Mouse (Mus musculus) lung, postnatal 14 days (tissue): Measurements from ENCODE around the gene Krt83.
"Not testable (repeated sequence)": the region's sequence is repeated elsewhere in the genome, so short reads cannot be mapped to it uniquely, and the experiment has no call there.

Source experiments
- DNase-seq: peaks from one replicate; pipeline ENCODE4 v3.0.0; 2021

Gene Krt83

DNA sequence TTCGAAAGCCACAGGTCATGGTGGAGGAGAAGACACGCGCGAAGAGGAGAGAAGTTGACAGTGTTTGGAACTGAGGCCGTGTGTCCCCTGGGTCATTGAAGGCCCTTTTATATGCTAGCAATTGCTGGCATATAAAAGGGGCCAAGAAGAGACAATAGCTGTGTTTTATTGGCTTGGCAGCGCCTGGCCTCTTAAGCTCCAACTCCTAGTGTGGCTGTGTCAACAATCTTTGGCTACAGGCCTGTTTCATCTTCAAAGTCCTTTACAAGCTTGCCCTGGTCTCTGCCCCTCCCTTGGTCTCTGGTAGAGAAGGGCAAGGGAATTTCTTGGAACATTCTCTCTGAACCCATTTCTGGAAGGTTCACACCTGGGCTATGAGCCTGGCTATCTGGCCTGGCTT, at the start of gene Krt83:
Gene Krt83, minus strand, starts transcription at position 82 of the 400 bp plus-strand sequence.
- no peak for DNase-seq

DNA sequence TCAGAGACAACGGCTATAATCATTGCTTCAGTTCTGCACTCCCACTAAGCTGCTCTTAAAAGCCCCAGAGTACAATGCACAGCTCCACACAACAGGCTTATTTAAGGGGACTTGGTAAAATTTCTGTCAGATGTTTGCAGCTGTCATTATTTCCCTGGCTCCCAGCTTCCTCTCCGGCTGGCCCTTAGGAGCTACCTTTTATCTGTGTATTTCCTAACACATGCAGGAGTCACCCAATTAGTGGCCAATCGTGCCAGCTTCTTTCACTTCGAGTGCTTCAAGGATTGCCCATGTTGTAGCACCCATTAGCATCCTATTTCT, 47.2 kb upstream of the Krt83 start:
- no peak for DNase-seq

DNA sequence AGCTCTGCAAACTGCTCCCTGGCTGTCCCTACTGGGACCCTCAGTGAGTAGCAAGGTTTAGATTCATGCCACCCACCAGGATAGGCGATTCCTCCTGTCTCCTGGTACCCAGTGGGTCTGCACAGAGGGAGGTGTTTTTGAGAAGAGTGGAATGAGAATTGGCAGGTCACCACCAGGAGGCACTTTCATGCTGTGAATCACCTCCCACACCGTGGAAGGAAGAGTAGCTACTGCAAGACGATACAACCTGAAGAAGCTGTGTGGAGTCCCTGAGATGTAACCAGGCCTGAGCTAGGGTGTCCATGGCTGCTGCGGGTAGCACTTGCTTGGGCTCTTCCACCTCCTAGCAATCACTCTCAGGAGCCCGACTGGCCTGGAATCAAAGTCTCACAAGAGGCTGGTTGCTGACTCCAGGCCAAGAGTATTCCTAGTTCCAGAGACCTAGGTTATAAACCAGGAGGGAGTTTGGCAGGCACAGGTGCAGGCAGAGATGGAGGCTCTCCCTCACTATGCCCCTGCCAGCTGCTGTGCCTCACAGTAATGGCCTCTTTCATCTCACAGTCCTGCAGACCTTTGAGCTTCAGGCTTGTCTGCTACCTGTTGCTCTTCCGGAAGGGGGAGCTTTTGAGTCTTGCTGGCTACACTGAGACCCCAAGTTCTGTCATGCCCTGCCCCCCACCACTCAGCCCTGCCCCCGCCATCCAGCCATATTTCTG, 46.7 kb upstream of the Krt83 start:
- no peak for DNase-seq

DNA sequence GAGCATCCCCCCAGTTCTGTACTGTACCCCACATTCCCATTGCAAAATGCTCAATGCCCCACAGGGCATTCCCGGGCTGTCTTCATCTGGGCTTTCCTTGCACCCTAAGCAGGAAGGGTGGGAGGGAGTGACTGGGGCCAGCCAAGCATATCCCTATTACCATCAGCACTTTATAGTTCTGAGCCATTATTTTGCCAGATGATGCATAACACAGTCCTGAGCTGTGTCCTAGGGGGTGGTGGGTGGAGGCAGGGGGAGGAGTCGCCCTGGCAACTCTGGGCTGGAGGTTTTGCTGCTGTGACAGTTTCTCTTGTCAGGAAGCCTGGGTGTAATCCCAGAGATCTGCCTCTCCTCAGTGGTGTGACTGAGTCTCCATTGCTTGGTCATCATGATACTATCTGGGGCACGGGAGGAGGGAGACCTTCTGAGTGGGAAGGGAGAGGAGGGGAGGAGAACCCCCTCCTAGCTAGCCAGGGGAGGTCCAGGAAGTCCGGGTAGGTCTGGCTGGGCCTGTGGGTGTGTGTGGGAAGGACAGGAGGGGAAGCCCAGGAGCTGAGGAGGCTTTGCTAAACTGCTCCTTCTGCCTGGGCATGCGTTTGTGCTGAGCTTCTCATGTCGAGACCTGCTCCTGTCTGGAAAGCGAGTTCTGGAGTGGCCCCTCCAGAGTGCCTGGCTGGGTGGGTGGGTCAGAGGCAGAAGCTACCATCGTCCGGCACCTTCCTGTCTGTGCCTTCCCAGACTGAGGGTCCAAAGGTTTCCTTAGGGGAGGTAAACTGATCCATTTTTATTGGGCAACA, 44.9 kb upstream of the Krt83 start:
- DNase-seq = no peak

DNA sequence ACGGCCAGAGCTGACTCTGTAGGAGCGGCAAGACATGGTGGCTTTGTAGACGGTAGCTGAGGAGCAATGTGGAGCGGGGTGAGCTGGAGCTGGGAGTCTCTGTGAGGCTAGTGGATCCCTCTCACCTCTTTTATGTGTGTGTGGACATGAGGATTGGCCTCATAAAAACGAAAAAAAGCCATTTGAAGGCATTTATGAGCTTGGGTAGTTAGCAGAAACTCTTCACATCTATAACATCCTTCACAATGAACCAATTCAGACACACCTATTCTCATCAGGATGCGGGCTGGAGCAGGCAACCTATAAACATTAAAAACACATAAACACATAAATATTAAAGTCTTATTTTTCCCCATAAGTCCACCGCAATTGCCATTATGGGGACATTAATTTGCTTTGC, 41.4 kb upstream of the Krt83 start, which contains the start of gene Krt84:
Gene Krt84, minus strand, starts transcription at position 101 of the 400 bp plus-strand sequence.
- DNase-seq = no peak

DNA sequence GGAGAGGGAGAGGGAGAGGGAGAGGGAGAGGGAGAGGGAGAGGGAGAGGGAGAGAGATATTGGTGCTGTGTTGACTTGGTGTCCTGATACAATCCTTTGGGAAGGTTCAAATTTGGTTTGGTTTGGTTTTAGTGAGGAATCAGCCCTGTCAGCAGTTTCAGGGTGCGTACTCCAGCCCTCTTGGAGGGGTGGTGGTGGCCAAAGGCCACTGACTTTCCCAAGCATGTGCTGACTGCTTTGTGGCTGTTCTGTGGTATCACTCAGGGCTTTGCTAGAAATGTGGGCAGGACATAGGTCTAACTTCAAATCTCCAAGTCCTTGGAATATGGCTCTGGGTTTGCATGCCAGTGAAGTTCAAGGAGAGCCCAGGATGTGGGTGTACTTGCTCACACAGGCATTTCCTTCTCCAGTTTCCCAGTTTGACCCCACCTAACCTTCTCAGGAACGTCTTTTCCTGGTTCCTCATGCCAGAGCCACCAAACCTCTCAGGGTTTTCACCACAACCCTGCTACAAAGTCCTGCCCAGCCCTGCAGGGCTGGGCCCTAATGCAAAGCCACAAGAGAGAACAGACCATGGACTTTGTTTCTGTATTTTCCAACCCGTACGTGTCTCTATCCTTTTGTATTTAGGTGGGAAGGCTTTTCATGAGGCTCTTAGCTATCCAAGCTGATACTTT, 31.4 kb upstream of the Krt83 start:
- no peak for DNase-seq

DNA sequence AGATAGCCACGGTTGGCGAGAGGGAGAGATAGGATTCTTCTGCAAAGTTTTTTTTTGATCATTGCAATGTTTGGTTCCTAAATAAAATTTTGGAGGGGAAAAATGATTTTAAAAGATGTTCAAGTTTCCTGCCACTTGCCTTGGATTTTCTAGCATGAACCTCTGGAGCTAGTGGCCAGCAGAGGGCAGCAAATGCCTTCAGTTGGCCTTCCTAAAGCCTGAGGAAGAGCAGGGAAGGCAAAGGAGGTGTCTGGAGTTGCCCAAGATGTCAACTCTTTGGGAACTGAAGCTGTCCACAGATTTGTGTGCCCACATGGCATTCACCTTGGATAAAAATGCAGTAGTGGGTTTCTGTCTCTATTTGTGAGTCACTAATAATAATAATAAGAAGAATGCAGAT, 28.5 kb upstream of the Krt83 start:
- peak; percentile 83 for DNase-seq

DNA sequence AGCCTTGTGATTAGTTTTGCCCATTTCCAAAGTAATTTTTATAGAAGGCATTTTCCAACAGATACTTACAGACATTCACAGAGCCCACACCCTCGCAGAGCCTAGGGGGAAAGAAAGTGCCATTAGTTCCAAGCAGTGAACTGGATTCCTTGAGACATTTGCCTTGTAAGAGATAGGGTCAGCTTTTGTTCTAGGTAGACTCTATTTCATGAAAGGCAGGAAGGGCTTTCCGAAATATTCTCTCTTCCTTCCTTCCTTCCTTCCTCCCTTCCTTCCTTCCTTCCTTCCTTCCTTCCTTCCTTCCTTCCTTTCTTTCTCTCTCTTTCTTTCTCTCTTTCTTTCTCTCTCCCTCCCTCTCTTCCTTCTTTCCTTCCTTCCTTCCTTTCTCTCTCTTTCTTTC, 25.8 kb upstream of the Krt83 start, which contains the start of gene Gm49425:
Gene Gm49425, minus strand, starts transcription at position 101 of the 400 bp plus-strand sequence.
- DNase-seq = not testable (repeated sequence)

DNA sequence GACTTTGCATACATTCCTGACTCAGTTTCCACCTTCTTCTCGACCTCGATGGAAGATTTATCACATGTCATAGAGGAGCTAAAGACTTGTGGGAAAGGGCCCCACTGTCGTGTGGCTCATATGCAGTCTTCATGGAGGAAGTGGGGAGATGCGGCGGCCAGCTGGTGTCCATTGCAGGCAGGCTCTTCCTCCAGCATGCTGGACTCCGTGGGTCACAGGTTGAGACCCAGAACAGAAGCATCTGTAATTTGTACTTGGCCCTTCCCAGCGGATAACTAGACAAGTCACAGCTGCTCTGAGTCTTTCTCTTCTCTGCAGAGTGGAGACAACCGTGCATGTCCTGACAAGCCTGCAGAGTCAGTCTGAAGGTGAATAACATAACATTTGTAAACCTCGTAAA, 16.9 kb upstream of the Krt83 start:
- DNase-seq = peak; percentile 11

DNA sequence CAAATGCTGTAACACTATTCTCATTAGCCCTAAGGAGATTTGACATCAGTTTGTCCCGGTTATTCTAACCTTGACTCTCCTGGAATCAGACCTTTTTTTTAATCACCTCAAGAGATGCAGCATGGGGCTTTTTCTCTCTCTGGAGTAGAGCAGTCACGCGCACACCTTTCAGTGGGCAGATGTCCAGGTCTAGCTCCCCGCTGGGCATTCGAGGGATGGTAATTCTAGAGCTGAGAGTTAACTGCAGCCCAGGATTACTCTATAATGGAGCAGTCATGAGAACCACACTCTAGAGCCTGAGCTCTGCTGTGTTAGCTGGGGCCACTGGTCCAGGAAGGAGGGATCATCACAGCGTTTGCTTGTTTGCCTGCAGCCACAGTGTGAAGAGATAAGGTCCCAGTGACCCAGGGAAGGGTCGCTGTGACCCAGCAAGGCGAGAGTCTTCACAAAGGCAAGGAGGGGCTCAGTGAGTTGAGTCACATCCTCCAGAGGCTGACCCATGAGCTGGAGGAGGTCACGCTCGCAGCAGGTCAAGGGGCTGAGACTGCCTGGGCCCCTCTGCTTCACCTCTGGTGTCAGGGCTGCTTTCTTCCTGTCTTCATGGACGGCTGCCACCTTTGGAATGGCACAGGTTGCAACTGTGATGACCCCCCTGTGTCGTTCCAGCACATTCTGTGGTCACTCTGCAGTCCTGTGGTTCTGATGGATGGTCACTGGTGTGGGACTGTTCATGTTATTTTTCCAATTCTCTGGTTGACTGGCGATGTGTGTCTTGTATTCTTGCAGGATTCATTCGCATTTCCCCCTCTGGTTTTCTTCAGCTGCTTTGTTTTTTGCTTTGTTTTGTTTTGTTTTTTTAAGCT, 15.8 kb upstream of the Krt83 start:
- DNase-seq = no peak

DNA sequence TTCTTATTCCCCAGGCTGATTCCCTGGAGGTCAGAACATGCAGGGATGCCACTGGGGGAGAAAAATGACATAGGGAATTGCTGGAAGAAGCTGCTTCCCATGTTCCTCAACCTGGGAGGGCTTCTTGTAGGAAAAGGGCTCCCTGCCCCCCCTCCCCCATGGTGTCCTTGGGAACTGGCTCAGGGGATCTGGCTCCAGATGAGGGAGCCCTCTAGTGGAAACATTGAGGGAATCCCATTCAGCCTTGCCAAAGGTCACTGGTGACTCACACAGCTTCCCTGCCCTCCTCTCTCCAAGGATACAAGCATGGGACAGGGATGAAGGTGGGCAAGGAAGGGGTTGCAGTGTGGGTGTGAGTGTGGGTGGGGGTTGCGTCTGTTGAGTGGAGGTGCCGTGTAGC, 5.9 kb upstream of the Krt83 start:
- DNase-seq = peak; percentile 25

DNA sequence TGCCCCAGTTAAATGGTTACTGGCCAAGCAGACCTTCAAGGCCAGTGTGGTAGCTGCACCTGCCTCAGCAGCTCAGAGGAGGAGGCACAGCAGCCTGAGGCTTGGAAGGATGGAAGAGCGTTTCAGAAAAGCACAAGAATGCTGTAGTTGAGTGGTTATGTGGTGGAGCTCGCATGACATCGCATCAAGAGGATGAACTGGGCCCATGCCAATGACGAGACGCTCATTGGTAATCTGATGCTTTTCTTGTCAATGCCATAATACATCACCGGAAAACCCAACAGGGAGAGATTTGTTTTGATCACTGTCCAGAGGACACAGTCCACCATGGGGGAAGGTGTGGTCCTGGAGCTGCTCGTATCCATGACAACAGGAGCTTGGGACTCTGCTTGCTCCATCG, 4.0 kb upstream of the Krt83 start:
- DNase-seq = no peak

DNA sequence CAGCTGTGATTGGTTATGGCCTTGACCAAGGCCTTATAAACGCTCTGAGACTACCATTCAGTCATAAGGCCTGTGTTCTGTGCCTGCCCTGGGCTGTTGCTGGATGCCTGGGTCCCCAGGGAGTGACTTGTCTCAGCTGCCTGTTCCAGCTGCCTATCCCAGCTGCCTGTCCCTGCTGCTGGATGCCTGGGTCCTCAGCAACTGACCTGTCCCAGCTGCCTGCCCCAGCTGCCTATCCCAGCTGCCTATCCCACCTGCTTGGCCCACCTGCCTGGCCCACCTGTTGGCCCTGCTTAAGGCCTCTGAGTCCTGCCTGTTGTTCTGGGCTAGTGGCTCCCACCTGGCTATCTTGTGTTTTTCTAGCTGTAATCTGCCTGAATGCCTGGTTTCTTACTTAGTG, 2.9 kb upstream of the Krt83 start:
- DNase-seq = no peak

DNA sequence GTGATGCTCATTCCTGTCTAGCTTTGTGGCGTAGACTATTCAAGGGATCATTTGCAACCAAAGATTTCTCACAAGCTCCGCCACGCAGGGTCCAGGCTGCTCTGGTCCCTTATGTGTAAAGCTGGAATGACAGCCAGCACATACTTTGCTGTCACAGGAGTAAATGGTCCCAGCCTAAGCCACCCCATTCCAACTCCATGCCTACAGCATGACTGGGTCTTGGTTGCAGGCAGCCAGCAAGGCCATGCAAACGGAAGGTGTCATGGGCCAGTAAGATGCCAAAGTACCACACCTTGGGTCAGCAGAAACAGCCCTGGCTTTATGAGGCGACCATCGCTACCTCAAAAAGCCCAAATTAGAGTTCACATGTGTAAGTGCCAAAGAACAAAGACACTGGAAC, 2.4 kb upstream of the Krt83 start:
- no peak for DNase-seq

DNA sequence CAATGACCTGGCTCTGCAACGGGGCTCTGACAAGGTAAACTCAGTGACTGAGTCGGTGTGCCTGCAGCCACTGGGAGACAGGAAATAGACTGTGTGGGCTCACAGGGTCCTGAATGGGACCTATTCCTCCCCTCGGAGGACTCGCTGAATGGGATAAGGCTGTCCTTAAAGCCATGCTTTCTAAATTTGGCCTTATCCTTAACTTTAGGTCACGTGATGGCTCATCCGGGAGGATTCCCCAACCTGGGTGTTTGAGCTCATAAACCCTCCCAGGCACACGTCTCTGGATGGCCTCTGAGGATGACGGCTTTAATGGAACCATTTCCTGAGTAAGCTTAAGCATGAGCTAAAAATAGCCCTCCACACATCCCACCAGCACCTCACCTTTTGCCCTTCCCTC, 1.4 kb upstream of the Krt83 start:
- DNase-seq = no peak

DNA sequence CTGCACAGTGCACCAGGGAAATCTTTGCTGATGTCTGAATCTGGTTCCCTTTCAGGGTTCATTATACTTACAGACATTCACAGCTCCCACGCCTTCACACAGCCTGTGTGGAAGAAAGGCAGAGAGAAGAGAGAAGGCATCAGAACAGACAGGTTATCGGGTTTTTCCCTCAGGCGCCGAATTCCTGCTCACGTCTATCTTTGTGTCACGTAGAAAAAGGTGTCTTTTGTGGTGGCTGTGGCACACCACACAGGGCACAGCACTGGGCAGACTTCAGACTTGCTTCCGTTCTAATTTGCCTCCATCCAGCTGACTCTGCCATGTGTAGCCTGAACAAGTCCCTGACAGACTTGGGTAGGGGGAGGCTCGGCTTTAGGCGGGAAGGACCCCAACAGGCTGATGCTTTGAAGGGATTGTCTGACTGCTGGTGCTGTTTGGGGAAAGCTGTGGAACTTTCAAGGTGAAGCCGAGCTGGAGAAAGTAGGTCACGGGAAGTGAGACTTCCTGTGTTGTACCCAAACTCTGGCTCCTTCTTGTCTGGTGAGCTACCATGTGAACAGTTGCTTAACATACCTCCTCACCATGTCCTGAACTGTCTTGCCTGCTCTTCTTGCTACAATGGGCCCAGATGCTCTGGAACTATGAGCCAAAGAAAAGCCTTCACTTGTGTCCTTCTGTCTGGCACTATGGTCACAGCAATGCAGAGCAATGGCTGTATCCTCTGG, 5.2 kb downstream of the Krt83 start:
- DNase-seq = no peak

DNA sequence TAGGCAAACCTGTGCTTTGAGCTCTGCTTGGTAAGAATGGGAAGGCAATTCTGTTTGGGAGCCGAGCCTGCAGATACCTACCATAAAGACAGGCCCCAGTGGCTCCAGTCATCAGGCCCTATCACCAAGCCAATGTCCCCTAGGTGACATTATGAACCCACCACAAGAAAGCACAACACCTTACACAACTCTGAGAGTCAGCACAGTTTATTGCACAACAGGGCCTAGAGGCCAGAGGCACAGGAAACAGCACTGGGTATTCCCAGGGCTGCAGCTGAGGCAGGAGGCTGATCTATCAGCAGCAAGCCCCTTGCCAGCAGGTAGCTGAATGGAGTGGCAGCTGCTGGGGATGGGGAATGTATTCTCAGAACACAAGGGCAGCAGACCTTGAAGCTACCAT, 6.4 kb downstream of the Krt83 start:
- no peak for DNase-seq

DNA sequence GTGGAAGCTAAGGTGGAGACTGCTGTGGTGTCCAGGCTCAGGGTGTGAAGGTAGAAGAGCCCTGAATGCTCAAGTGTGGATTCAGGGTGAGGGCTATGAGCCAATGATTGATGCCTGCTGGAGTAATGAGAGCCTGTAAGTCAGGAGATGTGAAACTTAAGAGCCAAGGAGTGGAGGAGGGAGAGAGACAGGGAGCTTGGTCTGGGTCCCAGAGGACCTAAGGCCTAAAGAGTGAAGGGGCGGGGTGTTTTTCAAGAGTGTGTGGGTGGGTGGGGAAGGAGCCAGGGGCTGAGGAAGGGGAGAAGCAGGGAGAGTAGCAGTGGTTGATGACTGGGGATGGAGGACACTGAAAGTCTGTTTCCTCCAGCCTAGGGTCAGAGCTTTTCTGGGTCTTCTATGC, 7.7 kb downstream of the Krt83 start:
- DNase-seq = no peak

DNA sequence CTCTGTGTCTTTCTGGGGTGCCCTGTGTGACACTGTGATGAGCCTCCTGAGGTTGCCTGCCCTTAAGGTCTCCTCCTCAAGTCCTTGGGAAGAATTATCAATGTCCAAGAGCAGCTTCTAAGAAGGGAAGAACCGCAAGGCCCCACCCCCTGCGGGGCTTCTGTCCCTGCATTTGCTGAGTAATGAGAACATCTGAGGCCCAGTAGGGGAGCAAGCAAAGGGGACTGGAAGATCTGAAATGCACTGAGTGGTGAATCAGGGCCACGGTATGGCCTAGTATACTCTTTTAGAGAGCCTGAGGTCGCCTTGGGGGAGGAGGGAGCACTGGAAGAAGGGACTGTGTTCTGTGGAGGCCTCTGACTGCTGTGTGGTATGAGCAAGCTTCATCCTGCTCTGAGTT, 9.3 kb downstream of the Krt83 start:
- DNase-seq = no peak

DNA sequence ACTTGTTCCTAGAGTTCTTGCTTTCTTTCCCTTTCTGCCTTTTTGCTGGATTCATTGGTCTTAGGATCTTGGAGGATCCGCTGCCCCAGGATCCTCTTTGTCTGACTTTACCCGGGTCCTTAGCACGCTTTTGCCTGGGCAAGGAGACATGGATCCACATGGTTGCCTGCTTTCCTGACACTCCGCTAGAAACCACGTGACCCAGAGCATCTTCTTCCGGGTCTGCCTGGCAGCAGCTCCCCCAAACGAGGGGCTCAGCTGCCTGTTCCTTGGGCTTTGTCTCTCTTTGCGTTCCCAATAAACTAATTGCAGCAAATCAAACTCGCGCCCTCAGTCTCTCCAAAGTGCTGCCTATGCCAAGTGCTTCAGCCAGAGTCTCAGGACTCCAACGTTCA, 11.6 kb downstream of the Krt83 start:
- no peak for DNase-seq

DNA sequence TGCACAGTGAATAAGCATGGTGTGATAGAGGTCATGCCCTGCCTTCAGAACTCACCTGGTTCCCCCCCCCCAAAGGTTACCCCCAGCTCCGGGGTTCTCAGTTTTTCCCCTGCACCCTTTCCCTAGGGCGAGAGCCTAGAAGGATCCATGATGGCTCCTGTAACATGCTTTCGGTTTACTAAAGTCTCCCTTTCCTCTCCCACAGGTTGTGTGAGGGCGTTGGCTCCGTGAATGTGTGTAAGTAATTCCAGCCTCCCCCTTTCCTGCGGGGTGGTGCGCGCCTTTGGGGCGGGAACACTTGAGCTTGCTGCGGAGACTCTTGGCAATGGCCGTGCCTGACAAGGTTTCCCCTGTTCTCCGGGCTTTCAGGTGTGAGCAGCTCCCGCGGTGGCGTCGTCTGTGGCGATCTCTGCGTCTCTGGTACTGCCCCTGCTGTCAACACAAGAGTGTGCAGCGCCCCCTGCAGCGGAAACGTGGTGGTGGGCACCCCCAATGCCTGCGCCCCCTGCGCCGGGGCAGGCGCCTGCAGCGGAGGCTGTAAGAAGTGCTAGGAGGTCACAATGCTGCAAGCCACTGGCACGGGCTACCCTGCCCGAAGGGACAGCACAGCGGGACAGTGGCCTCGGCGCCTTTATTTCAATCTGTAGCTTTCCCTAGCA, 12.2 kb downstream of the Krt83 start:
- peak; percentile 55 for DNase-seq
